Mouse (Mus musculus) left cerebral cortex, adult 11 months (tissue): ENCODE results near the gene Tmem136.
"Not testable (repeated sequence)": the region's sequence is repeated elsewhere in the genome, so short reads cannot be mapped to it uniquely, and the experiment has no call there.

Source experiments
- DNase-seq: peaks from one replicate; pipeline ENCODE4 v3.0.0; 2022; ENCODE audit warnings: low spot score

Tmem136 gene

DNA sequence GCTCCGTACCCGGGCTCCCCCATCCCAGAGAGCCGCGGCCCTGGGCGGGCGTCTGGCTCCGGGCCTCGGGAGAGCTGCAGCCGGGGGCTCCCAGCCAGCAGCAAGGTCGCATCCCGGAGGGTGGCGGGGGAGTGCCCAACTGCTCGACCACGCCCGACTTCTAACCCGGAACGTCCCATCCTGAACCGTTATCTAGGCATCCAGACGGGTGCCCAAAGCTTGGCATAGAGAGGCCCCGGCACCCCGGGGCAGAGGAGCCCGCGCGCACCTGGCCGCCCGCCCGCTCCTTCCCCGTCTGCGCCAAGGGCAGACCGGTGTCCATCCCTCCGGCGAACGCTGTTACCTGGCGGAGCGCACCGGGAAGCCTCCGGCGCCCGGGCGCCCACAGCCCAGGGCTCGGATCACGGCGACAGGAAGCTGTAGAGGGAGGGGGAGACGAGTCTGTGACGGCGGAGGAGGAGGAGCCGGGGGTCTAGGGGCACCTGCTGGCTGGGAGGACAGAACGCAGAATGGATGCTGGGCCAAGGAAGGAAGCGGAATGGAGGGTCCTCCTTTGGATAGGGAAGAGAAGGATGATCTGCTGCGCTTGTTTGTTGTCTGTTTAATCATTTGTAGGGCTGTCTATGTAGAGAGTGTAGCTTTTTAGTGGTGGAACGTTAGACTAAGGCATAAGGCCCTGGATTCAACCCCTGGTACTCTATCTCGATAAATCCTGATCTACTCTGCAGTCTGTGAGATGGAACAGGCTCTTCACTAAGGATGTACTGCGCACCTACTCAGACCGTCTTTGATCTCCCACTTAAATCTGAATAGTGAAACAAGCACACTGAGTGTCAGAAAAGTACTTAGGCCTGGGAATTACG, at the start of gene Tmem136:
Gene Tmem136 (minus strand): TSS at position 437 of the 863 bp plus-strand sequence.
- DNase-seq, result no peak

DNA sequence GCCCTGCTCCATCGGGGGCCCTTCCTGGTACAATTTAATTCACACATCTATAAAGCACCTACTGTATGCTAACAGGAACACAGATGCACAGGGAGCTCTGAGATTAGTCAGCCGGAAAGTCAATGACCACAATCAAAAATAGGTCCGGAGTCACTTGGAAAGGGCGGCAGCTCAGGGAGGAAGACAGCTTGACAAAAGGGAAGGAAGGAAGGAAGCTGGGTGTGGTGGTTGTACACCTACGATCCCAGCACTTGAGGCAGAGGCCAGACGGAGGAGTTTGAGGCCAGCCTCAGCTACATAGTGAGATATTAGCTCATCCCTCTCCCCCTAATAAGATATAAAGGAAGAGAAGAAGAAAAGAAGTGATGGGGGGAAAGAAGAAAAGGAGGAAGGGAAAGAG, 39.6 kb upstream of the Tmem136 start:
- no peak for DNase-seq

DNA sequence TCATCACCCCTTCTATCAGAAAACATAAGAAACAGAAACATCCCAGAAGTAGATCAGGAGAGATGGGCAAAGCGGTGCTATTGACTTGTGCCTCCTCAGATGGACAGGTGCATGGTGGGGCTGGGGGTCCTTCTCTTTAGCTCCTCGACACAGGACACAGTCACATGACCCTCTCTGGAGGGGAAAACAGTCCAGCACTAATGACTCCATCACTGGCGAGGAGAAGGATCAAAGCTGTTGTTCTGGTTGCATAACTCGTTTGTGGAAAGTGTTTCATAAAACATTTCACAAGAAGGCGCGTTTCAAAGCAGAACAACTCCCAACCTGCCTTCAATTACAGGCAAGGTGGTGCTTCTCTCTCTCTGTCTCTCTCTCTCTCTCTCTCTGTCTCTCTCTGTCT, 35.4 kb upstream of the Tmem136 start:
- DNase-seq, result no peak

DNA sequence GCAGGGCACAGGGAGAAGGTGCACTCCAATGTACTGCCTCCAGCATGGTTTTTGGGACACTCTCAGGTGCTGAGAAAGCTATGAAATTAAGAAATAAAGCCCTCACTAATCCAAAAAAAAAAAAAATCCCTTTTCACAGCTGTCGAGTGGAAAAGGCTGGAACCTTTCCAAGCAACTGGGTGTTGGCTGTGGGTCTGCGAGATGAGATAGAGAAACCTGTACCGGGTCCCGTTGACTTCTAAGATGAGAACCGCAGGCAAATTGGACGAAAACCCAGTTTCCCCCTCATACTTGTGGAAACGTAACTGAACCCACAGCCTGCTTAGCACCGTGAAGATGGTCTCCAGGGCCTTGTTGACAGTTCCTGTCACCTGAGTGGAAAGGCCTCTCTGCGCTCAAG, 34.6 kb upstream of the Tmem136 start:
- DNase-seq, result no peak

DNA sequence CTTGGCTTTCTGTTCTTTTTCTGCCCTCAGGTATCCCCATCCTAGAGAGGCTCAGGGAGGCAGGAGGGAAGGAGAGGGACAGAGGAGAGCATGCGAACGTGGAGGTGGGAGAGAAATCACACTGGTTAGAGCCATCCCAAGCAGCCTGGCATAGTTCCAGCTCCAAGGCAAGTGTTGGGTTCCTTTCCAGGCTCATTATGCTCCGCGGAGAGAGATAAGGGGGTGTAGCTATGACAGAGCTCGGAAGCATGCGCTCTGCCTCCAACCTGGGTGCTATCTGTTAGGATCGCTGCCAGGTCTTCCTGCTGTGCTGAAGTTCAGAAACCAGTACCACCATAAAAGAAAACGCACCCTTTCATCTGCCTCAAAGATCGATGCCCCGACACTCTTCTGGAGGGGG, 33.7 kb upstream of the Tmem136 start:
- peak; percentile 55 for DNase-seq

DNA sequence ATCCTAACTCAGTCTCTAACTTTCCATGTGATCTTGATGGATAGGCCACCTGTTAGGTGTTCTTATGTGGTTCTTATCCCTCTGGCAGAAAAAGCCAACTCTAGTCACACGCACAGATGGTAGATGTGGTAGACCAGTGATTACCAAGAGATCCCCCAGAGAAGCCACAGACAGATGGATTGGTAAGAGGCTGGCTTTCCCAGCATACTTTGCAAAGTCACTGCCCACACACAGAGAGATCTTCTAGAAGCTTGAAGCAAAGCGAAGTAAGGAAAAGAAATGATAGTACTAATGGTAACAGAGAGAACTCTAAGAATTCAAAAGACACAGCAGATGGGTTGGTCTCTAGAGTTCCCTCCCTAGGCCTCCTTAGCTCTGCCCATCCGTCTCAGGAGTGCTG, 33.1 kb upstream of the Tmem136 start:
- no peak for DNase-seq

DNA sequence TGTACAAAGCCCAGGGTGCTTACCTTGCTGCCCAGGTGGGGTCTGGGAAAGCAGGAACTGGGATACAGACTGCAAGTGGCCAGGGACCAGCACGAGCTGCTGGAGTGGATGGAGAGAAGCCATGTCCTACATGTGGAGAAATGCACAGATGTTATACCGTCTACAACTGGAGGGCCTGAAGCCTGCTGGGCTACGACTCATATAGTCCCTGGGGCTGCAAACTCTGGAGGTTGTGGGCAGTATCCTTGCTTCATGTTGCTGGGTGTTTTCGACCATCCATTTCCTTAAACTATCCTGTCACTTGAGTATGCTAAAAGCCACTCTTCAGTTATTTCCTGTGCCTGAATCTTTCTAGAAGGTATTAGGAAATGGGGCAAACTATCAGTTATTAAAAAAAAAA, 28.8 kb upstream of the Tmem136 start:
- DNase-seq, result no peak

DNA sequence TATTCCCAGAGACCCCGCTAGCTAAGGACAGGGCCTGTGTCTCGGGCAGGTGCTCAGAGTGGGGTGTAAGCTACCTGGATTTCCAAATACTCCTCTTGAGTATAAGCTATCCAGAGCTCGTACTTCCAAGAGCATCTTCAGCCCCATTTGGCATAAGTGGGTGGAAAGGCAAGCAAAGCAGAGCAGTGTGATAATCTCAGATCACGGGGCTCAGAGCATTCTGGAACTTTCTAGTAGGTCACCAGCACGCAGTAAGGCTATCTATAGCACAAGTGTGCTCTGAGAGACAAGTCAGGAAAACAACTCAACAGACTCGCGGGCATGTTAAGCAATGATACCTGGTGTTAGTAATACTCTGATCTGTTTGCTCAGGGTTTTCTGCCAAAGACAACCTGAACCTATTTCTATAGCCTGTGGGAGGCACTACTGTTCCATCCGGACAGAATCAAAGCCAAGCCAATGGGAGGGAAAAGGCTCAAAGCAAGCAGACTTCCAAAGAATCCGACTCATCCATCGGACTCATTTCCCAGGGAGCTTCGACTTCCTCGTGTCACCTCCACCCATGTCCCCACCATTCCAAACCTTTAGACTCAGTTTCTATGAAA, 27.9 kb upstream of the Tmem136 start:
- DNase-seq, result no peak

DNA sequence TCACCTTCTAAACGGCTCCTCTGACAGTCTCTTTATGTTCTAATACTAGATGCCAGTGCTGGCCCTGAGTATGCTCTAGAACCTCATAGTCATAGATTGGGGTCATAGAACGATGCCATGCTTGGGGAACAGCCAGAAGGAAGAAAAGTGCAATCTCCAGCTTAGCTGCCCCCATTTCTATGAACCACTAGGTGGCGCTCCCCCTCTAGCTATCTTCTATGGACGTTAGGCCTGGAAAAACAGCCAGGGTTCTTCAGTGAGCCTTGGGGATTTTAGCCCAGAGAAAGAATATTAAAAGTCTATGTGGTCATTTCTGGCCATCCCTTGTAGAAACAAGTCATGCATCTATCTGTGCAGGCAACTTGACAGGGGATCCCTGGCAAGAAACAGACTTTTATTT, 25.5 kb upstream of the Tmem136 start:
- peak; percentile 36 for DNase-seq

DNA sequence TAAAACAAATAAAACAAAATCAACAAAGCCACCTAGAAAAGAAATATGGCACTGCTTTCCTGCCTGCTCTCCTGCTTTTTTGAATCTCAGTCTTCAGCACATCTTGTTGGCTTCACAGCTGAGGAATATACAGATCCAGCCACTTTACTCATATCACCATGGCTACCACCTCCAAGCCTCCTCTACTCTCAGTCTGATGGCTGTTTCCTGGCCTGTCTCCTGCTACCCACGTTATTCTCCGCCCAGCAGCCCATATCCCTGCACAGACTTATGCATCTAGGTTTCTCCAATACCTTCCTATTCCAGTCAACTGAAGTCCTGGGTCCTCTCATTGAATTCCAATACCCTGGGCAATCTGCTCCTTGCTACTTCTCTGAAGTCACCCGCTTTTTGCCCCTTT, 17.2 kb upstream of the Tmem136 start:
- peak; percentile 38 for DNase-seq

DNA sequence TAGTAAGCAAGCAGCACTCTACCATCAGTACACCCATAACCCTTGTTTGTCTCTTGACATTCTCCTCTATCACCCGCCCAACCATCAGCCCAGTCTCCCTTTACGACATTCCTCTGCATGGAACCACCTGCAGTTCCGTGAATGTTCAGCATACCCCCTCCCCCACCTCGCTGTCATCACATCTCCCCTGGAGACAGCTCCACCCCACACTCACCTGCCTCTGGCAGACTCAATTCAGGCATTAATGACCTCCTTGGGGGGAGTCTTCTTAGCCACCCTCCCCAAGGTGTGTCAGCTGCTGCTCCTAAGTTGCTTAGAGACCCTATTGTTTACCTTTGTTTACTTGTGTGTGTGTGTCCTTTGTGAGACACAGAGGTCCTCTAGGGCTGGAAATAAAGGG, 16.0 kb upstream of the Tmem136 start:
- no peak for DNase-seq

DNA sequence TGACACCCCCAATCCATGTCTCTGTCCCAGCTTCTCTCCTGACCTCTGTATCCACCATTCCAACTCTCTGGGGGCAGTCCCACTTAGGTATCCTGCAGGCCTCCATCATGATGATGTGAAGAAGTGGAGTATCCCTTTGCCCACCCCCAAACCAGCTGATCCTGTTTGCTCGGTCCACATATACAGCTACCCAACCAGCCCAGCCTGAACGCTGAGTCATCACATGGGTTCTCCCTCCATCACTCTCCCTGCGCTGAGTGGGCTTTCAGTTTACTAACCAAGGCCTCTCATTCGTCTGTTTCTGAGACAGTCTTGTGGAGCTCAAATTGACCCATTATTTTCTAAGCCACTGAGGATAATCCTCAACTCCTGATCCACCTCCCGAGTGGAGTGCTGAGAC, 15.6 kb upstream of the Tmem136 start:
- no peak for DNase-seq

DNA sequence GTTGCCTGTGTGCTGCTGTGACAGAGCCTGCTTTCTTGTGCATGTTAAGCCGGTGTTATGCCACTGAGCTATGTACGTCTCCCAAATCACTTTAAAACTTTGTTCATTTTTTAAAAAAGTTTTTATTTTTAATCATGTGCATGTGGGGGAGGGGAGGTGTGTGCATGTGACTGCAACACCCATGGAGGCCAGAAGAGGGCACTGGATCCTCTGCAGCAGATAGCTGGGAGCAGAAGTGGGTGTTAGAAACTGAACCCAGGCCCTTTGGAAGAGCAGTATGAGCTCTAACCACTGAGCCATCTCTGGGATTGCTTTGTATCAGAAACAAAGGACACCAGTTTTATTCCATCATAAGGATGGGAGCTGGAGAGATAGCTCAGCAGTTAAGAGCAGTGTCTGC, 14.3 kb upstream of the Tmem136 start:
- no peak for DNase-seq

DNA sequence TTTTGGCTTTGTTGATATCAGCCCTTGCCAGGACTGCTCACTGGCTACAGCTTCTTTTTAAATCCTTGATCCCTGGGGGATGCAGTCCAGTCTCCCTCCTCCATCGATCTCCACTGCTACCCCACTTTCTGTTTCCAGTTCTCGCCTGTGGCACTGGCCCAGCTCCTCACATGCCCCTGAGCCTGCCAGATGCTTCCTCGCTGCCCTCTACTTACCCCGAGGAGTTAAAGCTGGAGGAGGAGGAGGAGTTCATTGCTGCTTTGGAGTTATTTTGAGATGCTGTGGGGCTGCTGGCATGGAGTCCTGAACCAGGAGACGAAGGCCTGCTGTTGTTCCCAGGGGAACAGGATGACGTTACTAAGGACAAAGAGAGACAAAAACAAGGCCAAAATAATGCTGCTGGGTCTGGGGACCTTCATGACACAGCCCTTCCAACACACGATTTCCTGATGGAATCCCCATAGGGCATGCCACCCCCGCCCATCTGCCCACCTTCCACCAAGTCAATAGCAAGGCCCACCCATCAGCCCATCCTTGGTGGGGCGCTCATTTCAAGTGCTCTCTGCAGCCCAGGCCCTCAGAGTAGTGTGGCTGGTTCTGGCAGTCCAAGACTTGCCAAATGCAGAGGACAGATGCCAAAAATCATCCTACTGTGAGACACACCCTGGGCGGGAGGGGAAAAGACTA, 10.9 kb upstream of the Tmem136 start:
- no peak for DNase-seq

DNA sequence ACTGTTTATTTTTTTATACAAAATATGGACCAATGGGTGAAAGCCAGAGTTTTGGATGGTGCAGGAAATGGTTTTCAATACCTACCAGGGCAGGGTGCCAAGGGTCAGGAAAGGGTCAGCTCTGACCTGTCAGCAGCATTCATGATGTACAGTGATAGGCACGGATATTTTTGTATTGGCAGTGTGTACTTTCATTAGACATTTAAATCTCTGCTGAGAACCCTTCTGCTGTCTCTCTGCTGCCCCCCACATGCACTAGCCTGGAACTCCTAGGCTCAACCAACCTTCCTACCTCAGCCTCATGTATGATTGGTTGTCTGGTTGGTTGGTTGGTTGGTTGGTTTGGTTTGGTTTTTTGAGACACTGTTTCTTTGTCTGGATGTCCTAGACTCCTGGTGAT, 6.0 kb upstream of the Tmem136 start:
- no peak for DNase-seq

DNA sequence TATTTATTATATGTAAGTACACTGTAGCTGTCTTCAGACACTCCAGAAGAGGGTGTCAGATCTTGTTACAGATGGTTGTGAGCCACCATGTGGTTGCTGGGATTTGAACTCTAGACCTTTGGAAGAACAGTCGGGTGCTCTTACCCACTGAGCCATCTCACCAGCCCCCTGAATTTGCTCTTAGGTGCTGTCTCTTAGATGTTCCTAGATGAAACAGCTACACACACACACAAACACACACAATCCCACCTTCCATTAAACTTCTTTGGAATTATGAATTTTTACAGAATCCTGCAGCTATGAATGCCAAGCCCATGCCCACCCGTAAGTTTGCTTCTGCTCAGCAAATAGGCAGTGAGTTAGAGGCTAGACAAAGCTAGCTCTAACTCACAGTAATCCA, 5.6 kb upstream of the Tmem136 start:
- not testable (repeated sequence) for DNase-seq

DNA sequence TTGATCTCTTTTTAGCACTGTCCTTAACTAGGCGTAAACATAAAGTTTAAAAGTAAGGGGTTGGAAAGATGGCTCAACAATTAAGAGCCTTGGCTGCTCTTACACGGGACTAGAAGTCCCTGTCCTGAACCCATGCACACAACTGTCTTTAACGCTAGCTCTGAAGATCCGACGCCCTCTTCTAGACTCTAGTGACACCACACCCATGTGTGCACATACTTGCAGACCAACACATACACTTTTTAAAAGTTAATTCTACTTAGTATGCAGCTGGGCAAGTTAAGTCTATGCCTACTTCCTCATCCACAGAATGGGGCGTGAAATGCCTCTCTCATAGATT, 597 bp upstream of the Tmem136 start:
- DNase-seq, result no peak

DNA sequence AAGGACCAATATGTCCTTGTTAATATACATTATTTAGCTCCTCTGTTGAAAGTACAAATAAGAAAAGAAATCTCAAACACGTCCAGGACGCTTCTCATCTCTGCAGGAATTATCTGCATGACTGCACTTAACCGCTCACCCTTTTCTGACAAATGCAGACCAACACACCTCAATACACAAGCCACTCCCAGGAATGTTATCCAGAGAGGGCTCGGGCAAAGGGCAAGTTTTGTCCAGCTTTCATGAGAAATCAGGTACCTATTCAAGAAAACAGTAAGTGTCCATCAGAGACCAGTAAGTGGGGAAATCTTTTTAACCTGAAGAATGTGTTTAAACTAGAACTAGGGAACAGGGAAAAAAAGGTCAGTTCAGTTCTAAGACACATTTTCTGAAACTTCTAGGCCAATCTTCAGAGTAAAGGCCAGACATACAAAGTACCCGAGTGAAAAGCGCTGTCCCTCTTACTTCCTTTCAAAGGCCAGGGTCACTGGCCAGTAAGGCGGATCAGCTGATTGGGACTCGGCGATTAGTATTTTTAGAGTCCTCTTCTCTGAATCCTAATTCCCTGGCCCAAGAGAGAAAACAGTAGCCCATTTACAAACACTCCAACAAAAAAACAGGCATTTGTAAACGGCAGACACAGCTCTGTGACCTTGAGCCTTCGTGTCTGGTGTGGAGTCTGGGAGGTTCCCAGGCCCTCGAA, 788 bp downstream of the Tmem136 start:
- DNase-seq, result no peak

DNA sequence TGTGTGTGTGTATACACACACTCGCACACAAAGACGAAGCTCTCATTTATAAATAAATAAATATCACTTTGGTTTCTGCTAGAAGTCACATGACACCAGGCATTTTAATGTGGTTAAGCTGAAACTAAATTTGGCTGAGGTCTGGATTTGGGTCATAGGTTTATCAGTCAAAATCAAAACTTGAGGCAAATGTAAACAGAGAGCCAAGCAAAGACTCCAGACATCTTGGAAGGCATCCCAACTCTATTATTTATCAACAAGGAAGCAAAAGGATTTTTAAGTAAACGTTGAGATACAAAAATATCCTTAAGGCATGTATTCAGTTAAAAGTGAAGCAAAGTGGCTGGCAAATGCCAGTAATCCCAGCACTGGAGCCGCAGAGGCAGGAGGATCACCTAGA, 1.5 kb downstream of the Tmem136 start:
- no peak for DNase-seq

DNA sequence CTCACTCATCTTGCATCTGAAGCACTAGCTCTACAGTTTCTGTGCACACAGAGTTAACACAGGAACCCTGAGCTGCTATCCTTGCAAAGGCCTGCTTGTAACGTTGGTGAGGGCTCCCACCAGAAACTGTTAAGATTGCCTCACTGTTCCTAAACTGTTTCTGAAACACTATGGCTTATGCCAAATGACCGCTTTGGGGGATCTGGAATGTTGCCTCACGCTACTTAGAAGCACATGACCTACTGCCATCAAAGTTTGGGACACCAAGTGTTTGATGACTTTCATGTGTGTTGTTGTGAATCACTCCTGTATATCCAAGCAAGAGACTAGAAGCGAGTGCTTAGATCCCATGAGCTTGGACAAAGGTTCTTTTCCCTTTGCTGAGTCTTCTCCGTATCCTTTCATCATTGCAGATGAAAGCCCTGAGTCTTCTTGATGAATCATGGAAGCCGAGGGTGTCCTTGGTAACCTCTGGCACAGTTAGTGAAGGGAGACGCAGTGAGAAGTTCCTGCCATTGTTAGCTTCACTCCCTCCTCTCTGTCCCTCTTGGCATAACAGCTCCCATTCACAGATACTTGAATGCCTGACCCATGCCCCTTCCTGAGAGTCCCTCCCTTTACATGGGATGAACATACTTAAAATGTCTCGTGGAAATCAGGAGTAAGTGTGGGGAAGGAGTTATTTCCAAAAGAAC, 5.9 kb downstream of the Tmem136 start:
- DNase-seq, result no peak

DNA sequence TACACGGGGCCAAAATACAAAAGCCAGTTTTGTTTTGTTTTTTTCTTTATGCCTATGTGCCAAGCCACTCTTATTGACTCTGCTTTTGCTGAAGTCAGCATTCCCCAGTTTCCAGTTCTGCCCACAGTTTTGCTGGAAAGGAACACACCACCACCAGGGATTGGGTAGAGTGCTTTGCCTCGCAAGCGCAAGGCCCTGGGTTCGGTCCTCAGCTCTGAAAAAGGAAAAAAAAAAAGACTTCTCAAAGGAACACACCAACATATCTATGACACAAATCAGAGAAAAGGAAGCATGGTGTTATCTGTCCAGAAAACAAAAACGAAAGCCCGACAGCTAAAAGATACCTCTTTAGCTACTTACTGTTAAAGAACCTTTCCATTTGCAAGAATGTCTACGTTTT, 7.2 kb downstream of the Tmem136 start:
- no peak for DNase-seq

DNA sequence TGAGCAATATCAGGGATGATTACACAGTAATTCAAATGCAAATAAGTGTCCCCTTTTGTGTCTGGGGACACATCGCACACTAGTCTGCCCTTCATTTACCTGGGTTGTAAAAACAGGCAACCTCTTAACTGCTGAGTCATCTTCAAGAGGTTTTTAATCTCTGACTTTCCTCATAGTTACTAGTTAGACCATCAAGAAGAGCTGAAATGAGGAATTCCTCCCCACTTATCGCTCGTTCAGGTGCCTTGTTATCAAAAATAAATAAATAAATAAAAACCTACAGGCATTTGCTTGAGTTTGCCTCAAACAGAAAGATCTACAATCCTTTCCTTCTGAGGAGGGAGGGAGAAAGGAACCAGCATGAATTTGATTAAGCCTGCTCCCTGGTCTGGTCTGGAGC, 7.6 kb downstream of the Tmem136 start:
- DNase-seq, result no peak
